Mouse (Mus musculus) myocyte (in vitro differentiated cells): Measurements from ENCODE around the gene Srrm4. TPM values are rescaled to one million over a fixed set of nuclear protein-coding genes. Genes with fewer than 3 reads are reported as not detected.

Source experiments
- H3K27me3 ChIP-seq: one replicate; pipeline ENCODE4 v1.6.1; 2011; ENCODE audit not compliant: control insufficient read depth, insufficient read depth, insufficient read length
- H3K36me3 ChIP-seq: one replicate; pipeline ENCODE4 v1.6.1; 2011; ENCODE audit not compliant: control insufficient read depth, insufficient read depth
- H3K4me2 ChIP-seq: one replicate; pipeline ENCODE4 v1.6.1; 2011; ENCODE audit warnings: low read depth, control low read depth
- H3K4me3 ChIP-seq: one replicate; pipeline ENCODE4 v1.5.1; 2011; ENCODE audit warnings: mild to moderate bottlenecking, control low read depth, moderate library complexity
- H3K79me2 ChIP-seq: one replicate; pipeline ENCODE4 v1.6.1; 2011; ENCODE audit not compliant: control insufficient read depth, insufficient read depth
- H3ac ChIP-seq: one replicate; pipeline ENCODE4 v1.6.1; 2011; ENCODE audit not compliant: control insufficient read depth, insufficient read length
- CEBPB ChIP-seq: IDR thresholded peaks from 2 replicates; pipeline ENCODE4 v1.6.1; 2011; ENCODE audit warnings: mild to moderate bottlenecking, moderate library complexity; ENCODE audit not compliant: poor library complexity, insufficient read depth, severe bottlenecking
- E2F4 ChIP-seq: IDR thresholded peaks from one replicate; pipeline ENCODE4 v1.6.1; 2011; ENCODE audit warnings: mild to moderate bottlenecking, control low read depth, moderate library complexity; ENCODE audit not compliant: insufficient read depth
- MAX ChIP-seq: IDR thresholded peaks from one replicate; pipeline ENCODE4 v1.6.1; 2011; ENCODE audit warnings: low read depth, mild to moderate bottlenecking, control low read depth
- MYOD1 ChIP-seq, 3 experiments: IDR thresholded peaks; one replicate each; pipeline ENCODE4 v1.6.1; 2011; ENCODE audit warnings: control low read depth in 2 of 3, low read depth in 2 of 3, mild to moderate bottlenecking in 2 of 3, moderate library complexity in 1 of 3; ENCODE audit not compliant: insufficient read length in 2 of 3, control insufficient read depth in 1 of 3
- MYOG ChIP-seq, 3 experiments: IDR thresholded peaks; one replicate each; pipeline ENCODE4 v1.6.1; 2011; ENCODE audit warnings: control low read depth in 2 of 3, low read depth in 2 of 3, mild to moderate bottlenecking in 2 of 3; ENCODE audit not compliant: insufficient read length in 2 of 3, control insufficient read depth in 1 of 3, insufficient read depth in 1 of 3
- POLR2A ChIP-seq: IDR thresholded peaks from one replicate; pipeline ENCODE4 v1.6.1; 2011; ENCODE audit warnings: low read depth, mild to moderate bottlenecking, control low read depth, moderate library complexity; ENCODE audit not compliant: insufficient read length
- POLR2AphosphoS2 ChIP-seq: IDR thresholded peaks from one replicate; pipeline ENCODE4 v1.6.1; 2011; ENCODE audit warnings: low read depth, control low read depth; ENCODE audit not compliant: insufficient read length
- REST ChIP-seq: IDR thresholded peaks from one replicate; pipeline ENCODE4 v1.6.1; 2011; ENCODE audit warnings: mild to moderate bottlenecking, control low read depth, moderate library complexity; ENCODE audit not compliant: insufficient read depth, insufficient read length
- SRF ChIP-seq: IDR thresholded peaks from one replicate; pipeline ENCODE4 v1.6.1; 2011; ENCODE audit warnings: low read depth; ENCODE audit not compliant: control insufficient read depth, insufficient read length
- TCF12 ChIP-seq: IDR thresholded peaks from one replicate; pipeline ENCODE4 v1.6.1; 2011; ENCODE audit warnings: mild to moderate bottlenecking, control low read depth; ENCODE audit not compliant: poor library complexity, insufficient read depth, severe bottlenecking
- TCF3 ChIP-seq: IDR thresholded peaks from one replicate; pipeline ENCODE4 v1.6.1; 2011; ENCODE audit warnings: low read depth, control low read depth; ENCODE audit not compliant: insufficient read length
- USF1 ChIP-seq: IDR thresholded peaks from one replicate; pipeline ENCODE4 v1.6.1; 2011; ENCODE audit warnings: low read depth, mild to moderate bottlenecking, control low read depth, moderate library complexity
- polyA plus RNA-seq: library from polyadenylated mRNA; unstranded; fragments of >200 nt; fragmentation: generic; extraction: Trizol; gene quantifications from one replicate; pipeline ENCODE4 v1.2.1, GENCODE M21; 2012; ENCODE audit warnings: missing spikeins

The Srrm4 gene
- polyA plus RNA-seq, 1 experiment = 0.12 TPM

- Histone ChIP-seq H3K36me3 (no peaks in the 10 kb centered on the region), H3K4me2 (no peak overlapping the region), H3ac (no peak overlapping the region), H3K4me3 (no peak overlapping the region), H3K27me3 (no peaks in the 10 kb centered on the region), H3K79me2 (no peaks in the 10 kb centered on the region)
- TF ChIP-seq REST (no peak), TCF12 (no peak), MYOG (IDR thresholded peaks at IDR 0.05; ENCODE audit: control insufficient read depth in 1 of 3, insufficient read depth in 1 of 3, insufficient read length in 2 of 3, low read depth in 2 of 3) (no peak), TCF3 (no peak), CEBPB (no peak), MAX (no peak)
Observed at GRCm38 (mm10) chr5:116495466-116495865, 96.2 kb downstream of the Srrm4 start.

GRCm38 (mm10) chr5:116494377-116494776, 97.2 kb downstream of the Srrm4 start:
- Histone ChIP-seq H3ac (no peak overlapping the region), H3K4me3 (no peak overlapping the region), H3K79me2 (no peaks in the 10 kb centered on the region), H3K4me2 (no peak overlapping the region), H3K36me3 (no peaks in the 10 kb centered on the region), H3K27me3 (no peaks in the 10 kb centered on the region)
- TF ChIP-seq POLR2A = no peak
- no peak for TF ChIP-seq MYOD1 (IDR thresholded peaks at IDR 0.05; ENCODE audit: control insufficient read depth in 1 of 3, insufficient read length in 2 of 3, low read depth in 2 of 3)
- TF ChIP-seq USF1 = no peak
- TF ChIP-seq POLR2AphosphoS2 = no peak
- no peak for TF ChIP-seq E2F4
- TF ChIP-seq REST = no peak
- TF ChIP-seq TCF3 = no peak
- no peak for TF ChIP-seq CEBPB
- TF ChIP-seq SRF = no peak
- no peak for TF ChIP-seq MAX
- no peak for TF ChIP-seq MYOG (IDR thresholded peaks at IDR 0.05; ENCODE audit: control insufficient read depth in 1 of 3, insufficient read depth in 1 of 3, insufficient read length in 2 of 3, low read depth in 2 of 3)
- no peak for TF ChIP-seq TCF12

- no peaks in the 10 kb centered on the region for H3K79me2 ChIP-seq
- H3K4me2 ChIP-seq = no peak overlapping the region
- H3K4me3 ChIP-seq = no peak overlapping the region
- H3ac ChIP-seq = no peak overlapping the region
- no peaks in the 10 kb centered on the region for H3K27me3 ChIP-seq
- no peaks in the 10 kb centered on the region for H3K36me3 ChIP-seq
- TF ChIP-seq USF1 = no peak
- no peak for TF ChIP-seq SRF
- no peak for TF ChIP-seq REST
- no peak for TF ChIP-seq POLR2AphosphoS2
- TF ChIP-seq E2F4 = no peak
- TF ChIP-seq MAX = no peak
- TF ChIP-seq CEBPB = no peak
- no peak for TF ChIP-seq TCF12
Observed at GRCm38 (mm10) chr5:116492726-116493125, 98.9 kb downstream of the Srrm4 start.

- Histone ChIP-seq H3K4me3 (no peak overlapping the region), H3K27me3 (no peaks in the 10 kb centered on the region), H3ac (no peak overlapping the region), H3K79me2 (no peaks in the 10 kb centered on the region), H3K36me3 (no peaks in the 10 kb centered on the region), H3K4me2 (no peak overlapping the region)
- TF ChIP-seq MYOD1 (IDR thresholded peaks at IDR 0.05; ENCODE audit: control insufficient read depth in 1 of 3, insufficient read length in 2 of 3, low read depth in 2 of 3) (no peak), SRF (no peak), REST (no peak), TCF3 (no peak), USF1 (no peak), POLR2AphosphoS2 (no peak), E2F4 (no peak), CEBPB (no peak), POLR2A (no peak), MYOG (IDR thresholded peaks at IDR 0.05; ENCODE audit: control insufficient read depth in 1 of 3, insufficient read depth in 1 of 3, insufficient read length in 2 of 3, low read depth in 2 of 3) (no peak), MAX (no peak), TCF12 (no peak)
Observed at GRCm38 (mm10) chr5:116491794-116492420, 99.7 kb downstream of the Srrm4 start.

GRCm38 (mm10) chr5:116490826-116491225, 100.8 kb downstream of the Srrm4 start:
- H3K36me3 ChIP-seq = no peaks in the 10 kb centered on the region
- H3ac ChIP-seq = no peak overlapping the region
- no peaks in the 10 kb centered on the region for H3K27me3 ChIP-seq
- H3K4me3 ChIP-seq = no peak overlapping the region
- H3K4me2 ChIP-seq = no peak overlapping the region
- TF ChIP-seq USF1 (no peak), E2F4 (no peak), POLR2A (no peak), SRF (no peak), CEBPB (no peak), TCF12 (no peak), POLR2AphosphoS2 (no peak), MYOG (IDR thresholded peaks at IDR 0.05; ENCODE audit: control insufficient read depth in 1 of 3, insufficient read depth in 1 of 3, insufficient read length in 2 of 3, low read depth in 2 of 3) (no peak), MAX (no peak), TCF3 (no peak), MYOD1 (IDR thresholded peaks at IDR 0.05; ENCODE audit: control insufficient read depth in 1 of 3, insufficient read length in 2 of 3, low read depth in 2 of 3) (no peak), REST (no peak)
- H3K79me2 ChIP-seq = no peaks in the 10 kb centered on the region
